Mouse (Mus musculus): ENCODE results near the gene Svs5. TPM values are rescaled to one million over a fixed set of nuclear protein-coding genes. Genes with fewer than 3 reads are reported as not detected.
"Not testable (repeated sequence)": the region's sequence is repeated elsewhere in the genome, so short reads cannot be mapped to it uniquely, and the experiment has no call there.

The Svs5 gene
- not detected in 2 replicates for polyA plus RNA-seq (2016; fragmentation: Nextera tagmentation; extraction: Ambion mirVana)

DNA sequence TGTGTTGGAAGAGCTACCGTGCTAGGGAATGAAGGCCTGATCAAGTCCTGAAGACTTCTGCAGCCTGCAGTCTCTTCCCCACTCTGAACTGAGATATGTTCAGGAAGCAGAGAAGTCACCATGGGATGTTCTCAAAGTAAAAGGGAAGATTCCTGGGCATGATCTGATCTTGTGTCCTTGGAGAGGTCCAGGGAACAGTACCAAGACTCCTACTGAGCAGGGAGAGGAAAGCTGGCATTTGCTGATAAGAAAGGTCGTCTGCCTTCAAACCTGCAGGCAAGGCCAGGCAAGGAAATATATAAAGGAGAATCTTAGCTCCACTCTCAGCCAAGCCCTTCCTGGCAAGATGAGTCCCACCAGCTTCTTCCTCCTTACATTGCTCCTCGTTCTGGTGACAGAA is at the start of gene Svs5:
Gene Svs5, plus strand, starts transcription at position 301 of the 400 bp plus-strand sequence.
- H3K9me3 ChIP-seq; H3K27ac ChIP-seq; H3K4me1 ChIP-seq; H3K27me3 ChIP-seq (ENCODE audit: insufficient read depth, poor library complexity, severe bottlenecking); DNase-seq (ENCODE audit: low spot score); H3K36me3 ChIP-seq; H3K4me3 ChIP-seq: not testable (repeated sequence)
- WGBS: 52% methylated on average over 3 of the region's 3 CpGs

DNA sequence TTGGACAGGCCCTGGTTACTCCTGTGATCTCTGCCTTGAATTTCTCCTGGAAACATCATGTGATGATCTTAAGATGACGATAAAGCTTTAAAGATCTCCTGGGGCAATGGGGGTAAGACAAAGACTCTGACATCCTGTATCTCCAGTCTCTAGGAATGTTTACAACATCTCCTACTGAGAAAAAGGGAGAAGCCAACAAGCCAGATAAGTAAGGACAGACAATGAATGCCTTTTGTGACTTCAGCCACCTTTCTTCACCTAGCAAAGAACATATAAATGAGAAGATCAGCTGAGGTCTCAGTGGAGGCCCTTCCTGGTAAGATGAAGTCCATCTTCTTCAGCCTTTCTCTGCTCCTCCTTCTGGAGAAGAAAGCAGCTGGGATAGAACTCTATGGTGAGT is 43.6 kb upstream of the Svs5 start, which contains the start of gene Svs3a:
Gene Svs3a, plus strand, starts transcription at position 301 of the 400 bp plus-strand sequence.
- 58% methylated on average over 1 of the region's 1 CpGs for WGBS
- H3K27me3 ChIP-seq (ENCODE audit: insufficient read depth, poor library complexity, severe bottlenecking); DNase-seq (ENCODE audit: low spot score); H3K4me1 ChIP-seq; H3K36me3 ChIP-seq; H3K4me3 ChIP-seq; H3K27ac ChIP-seq; H3K9me3 ChIP-seq: not testable (repeated sequence)

DNA sequence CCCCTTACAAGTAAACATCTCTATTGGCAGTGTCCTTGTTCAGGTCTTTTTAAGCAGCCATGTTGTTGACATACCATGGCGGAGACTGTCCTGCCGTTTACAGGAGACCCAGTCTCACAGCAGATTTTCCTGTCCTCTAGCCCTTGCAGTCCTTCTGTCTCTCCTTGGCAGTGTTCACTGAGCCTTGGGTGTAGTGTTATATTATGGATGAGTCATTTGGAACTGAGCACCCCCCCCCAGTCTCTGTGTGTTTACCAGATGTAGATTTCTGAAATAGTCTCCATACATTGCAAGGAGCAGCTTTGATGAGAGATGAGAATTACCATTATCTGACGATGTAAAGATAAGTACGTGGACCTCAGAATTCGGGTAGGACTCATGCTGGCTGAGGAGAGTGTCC is 19.9 kb upstream of the Svs5 start:
- H3K36me3 ChIP-seq: no peaks in the 10 kb centered on the region
- H3K4me3 ChIP-seq: no peak overlapping the region
- H3K9me3 ChIP-seq: no peaks in the 10 kb centered on the region
- WGBS: 85% methylated on average over 5 of the region's 5 CpGs
- H3K27me3 ChIP-seq (ENCODE audit: insufficient read depth, poor library complexity, severe bottlenecking): no peaks in the 10 kb centered on the region
- no peak overlapping the region for H3K27ac ChIP-seq
- H3K4me1 ChIP-seq: no peaks in the 10 kb centered on the region
- no peak for DNase-seq (ENCODE audit: low spot score)

DNA sequence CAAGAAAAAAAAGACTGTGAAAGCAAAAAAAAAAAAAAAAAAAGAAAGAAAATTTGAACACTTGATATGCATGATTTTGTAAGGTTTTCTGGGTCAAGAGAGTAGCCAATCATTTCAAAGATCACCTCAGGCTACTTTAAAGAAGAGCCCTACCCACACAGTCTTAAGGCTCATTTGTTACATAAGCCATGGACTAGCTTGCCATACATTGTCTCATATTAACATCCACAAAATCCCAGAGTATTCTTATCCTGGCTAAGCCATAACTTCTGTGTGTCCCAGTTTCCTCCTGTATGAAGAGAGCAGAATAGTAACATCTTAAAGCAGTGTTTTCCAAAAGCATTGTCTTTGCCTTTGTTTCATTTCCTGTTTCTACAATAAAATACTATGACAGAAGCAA is 17.1 kb upstream of the Svs5 start:
- not testable (repeated sequence) for H3K27me3 ChIP-seq (ENCODE audit: insufficient read depth, poor library complexity, severe bottlenecking); H3K4me3 ChIP-seq; H3K27ac ChIP-seq; DNase-seq (ENCODE audit: low spot score); H3K9me3 ChIP-seq; H3K36me3 ChIP-seq; H3K4me1 ChIP-seq

DNA sequence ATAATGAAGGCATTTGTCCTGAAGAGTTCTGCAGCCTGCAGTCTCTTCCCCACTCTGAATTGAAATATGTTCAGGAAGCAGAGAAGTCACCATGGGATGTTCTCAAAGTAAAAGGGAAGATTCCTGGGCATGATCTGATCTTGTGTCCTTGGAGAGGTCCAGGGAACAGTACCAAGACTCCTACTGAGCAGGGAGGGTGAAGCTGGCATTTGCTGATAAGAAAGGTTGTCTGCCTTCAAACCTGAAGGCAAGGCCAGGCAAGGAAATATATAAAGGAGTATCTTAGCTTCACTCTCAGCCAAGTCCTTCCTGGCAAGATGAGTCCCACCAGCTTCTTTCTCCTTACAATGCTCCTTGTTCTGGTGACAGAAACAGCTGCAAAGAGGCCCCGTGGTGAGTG is 16.1 kb upstream of the Svs5 start, which contains the start of gene Svs6:
Gene Svs6, plus strand, starts transcription at position 301 of the 400 bp plus-strand sequence.
- 81% methylated on average over 1 of the region's 1 CpGs for WGBS
- not testable (repeated sequence) for H3K27me3 ChIP-seq (ENCODE audit: insufficient read depth, poor library complexity, severe bottlenecking)

DNA sequence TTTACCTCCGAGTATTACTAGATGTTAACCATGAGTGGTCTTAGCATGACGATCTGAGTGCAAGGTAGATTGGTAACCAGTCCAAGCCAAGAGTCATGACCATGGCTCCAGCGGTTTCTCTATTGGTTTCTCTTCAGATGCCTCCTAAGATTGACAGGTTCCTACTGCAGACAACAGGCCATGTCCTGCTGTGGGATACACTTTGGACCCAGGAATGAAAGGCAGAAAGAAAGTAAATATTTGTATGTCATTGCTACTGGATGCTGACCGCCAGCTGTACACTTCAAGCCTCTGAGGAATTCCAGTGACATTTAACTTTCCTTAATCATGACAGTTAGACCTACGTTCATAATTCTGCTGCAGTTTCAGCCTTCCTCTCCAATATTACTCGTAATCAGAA is 11.6 kb upstream of the Svs5 start:
- Histone ChIP-seq H3K9me3 (no peaks in the 10 kb centered on the region), H3K4me3 (no peak overlapping the region), H3K27ac (no peak overlapping the region), H3K4me1 (no peaks in the 10 kb centered on the region), H3K36me3 (no peaks in the 10 kb centered on the region), H3K27me3 (ENCODE audit: insufficient read depth, poor library complexity, severe bottlenecking) (no peaks in the 10 kb centered on the region)
- no peak for DNase-seq (ENCODE audit: low spot score)
- WGBS: 89% methylated on average over 6 of the region's 6 CpGs

More for the DNA sequence above, 16.1 kb upstream of the Svs5 start, which contains the start of gene Svs6:
- H3K27ac ChIP-seq; H3K4me3 ChIP-seq; H3K9me3 ChIP-seq; H3K4me1 ChIP-seq; H3K36me3 ChIP-seq; DNase-seq (ENCODE audit: low spot score): not testable (repeated sequence)

DNA sequence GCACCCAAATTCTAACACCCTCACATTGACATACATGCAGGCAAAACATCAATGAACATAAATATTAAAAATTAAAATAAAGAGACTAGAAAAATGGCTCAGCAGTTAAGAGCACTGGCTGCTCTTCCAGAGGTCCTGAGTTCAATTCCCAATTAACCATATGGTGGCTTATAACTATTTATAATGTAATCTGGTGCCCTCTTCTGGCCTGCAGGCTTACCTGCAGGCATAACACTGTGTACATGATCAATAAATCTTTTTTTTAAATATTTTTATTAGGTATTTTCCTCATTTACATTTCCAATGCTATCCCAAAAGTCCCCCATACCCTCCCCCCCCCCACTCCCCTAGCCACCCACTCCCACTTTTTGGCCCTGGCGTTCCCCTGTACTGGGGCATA is 11.2 kb downstream of the Svs5 start:
- WGBS: 80% methylated on average over 1 of the region's 1 CpGs

DNA sequence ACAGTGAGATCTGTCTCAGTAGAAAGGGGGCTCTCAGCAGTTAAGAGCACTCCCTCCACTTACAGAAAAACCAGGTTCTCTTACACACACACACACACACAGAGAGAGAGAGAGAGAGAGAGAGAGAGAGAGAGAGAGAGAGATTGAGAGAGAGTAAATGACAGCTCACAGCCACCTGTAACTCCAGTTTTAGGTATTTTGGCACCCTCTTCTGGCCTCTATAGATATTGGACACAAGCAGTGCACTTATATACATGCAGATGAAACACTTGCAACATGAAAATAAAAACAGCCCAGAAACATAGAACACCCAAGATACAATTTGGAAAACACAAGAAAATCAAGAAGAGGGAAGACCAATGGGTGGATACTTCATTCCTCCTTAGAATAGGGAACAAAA is 15.2 kb downstream of the Svs5 start:
- H3K36me3 ChIP-seq; H3K9me3 ChIP-seq; H3K27ac ChIP-seq; H3K27me3 ChIP-seq (ENCODE audit: insufficient read depth, poor library complexity, severe bottlenecking); DNase-seq (ENCODE audit: low spot score); H3K4me1 ChIP-seq; H3K4me3 ChIP-seq: not testable (repeated sequence)

More for the DNA sequence above, 11.2 kb downstream of the Svs5 start:
- not testable (repeated sequence) for H3K4me1 ChIP-seq; DNase-seq (ENCODE audit: low spot score); H3K27ac ChIP-seq; H3K9me3 ChIP-seq; H3K36me3 ChIP-seq; H3K27me3 ChIP-seq (ENCODE audit: insufficient read depth, poor library complexity, severe bottlenecking); H3K4me3 ChIP-seq

DNA sequence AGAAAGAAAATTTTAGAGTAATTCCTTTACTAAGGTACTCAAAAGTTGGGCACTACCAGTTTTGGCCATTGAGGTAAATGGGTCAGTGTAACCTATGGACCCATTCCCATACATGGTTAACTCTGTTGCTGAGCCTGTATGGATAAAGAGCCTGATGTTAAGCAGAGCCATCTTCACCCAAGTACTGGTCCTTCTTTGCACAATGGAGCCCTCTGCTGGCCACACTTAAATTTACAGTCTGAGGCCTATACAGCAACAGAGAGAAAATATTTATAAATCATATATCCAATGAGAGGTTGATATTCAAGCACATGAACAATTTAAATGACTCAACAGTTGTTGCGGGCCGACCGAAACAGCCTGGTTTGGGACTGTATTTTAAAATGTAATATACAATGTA is 16.4 kb downstream of the Svs5 start:
- WGBS: 80% methylated on average over 3 of the region's 3 CpGs
- Histone ChIP-seq H3K4me1 (no peaks in the 10 kb centered on the region), H3K9me3 (no peaks in the 10 kb centered on the region), H3K27me3 (ENCODE audit: insufficient read depth, poor library complexity, severe bottlenecking) (peaks cover 4% of the 10 kb centered on the region; the same call in 1 of the 2 replicates), H3K36me3 (no peaks in the 10 kb centered on the region), H3K4me3 (no peak overlapping the region), H3K27ac (no peak overlapping the region)
- DNase-seq (ENCODE audit: low spot score): no peak

DNA sequence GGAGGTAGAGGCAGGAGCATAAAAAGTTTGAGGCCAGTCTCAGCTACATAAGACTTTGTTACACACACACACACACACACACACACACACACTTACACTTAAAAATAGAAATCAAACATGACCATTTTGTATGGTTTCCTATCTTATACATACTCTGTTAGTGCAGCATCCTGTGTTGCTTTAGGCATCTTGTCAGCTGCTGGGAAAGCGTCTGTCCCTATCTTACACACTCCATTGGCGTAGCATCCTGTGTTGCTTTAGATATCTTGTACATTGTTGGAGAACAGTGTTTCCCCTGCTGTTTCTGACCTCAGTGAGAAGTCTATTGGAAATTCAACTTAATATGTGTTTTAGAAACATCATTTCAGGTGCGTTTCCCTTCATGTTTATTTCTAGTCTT is 20.2 kb downstream of the Svs5 start:
- Histone ChIP-seq H3K4me3 (no peak overlapping the region), H3K4me1 (no peaks in the 10 kb centered on the region), H3K36me3 (no peaks in the 10 kb centered on the region), H3K27me3 (ENCODE audit: insufficient read depth, poor library complexity, severe bottlenecking) (peaks cover 17% of the 10 kb centered on the region; the same call in 1 of the 2 replicates), H3K27ac (no peak overlapping the region), H3K9me3 (no peaks in the 10 kb centered on the region)
- 65% methylated on average over 3 of the region's 3 CpGs for WGBS
- no peak for DNase-seq (ENCODE audit: low spot score)

DNA sequence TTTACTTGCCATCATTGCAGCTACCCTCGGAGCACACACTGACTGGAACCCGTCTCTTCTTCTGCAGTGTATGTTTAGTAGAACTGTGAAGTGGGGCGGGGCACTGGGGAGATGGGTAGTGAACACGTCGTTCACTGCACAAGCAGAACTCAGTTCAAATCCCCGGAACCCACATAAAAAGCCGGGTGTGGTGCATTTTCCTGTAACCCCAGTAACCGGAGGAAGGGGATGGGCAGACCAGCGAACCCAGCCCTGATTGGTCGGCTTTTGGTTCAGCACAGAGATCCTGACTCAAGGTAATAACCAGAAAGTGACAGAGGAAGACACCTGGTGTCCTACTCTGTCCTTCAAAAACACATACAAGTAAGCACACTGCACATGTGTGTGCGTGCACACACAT is 20.8 kb downstream of the Svs5 start:
- DNase-seq (ENCODE audit: low spot score): no peak
- H3K4me3 ChIP-seq: no peak overlapping the region
- H3K4me1 ChIP-seq: no peaks in the 10 kb centered on the region
- H3K27ac ChIP-seq: no peak overlapping the region
- H3K9me3 ChIP-seq: no peaks in the 10 kb centered on the region
- WGBS: 80% methylated on average over 11 of the region's 11 CpGs
- H3K36me3 ChIP-seq: no peaks in the 10 kb centered on the region
- H3K27me3 ChIP-seq (ENCODE audit: insufficient read depth, poor library complexity, severe bottlenecking): peaks cover 17% of the 10 kb centered on the region; the same call in 1 of the 2 replicates

DNA sequence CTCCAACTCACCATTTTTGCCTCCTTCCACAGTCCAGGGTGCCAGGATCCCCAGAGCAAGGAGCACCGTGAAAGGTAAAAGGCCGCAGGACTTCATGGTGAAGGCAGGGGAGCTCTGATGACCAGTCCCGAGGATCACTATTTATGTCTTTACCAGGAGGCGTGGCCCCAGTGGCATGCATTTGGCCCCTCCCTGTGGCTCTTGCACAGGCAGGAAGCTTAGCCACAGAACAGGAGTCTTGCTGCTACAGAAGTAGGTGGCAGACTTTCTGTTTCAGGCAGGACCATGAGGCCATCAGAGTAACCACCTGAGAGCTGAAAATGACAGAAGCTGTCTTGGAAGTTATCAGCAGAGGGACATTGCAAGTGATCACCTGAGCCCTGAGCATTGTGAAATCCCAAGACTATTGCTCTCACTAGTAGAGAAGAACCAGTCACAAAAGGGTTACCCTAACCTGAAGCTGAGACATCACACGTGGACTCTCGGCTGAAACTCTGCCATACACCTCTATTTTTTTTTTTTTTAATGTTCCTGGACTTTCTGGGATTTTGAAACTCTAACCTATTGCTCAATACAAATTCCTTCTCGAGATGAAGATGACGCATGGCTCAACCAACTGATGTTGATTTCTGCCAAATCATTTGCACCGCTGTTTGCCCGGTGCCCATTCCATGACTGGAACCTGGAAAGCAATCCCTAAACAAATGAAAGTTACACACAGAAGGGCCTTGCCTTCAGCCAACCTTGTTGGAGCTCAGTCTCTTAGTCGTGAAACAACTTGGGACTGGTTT is 23.8 kb downstream of the Svs5 start:
- no peaks in the 10 kb centered on the region for H3K4me1 ChIP-seq
- WGBS: 67% methylated on average over 11 of the region's 11 CpGs
- peaks cover 24% of the 10 kb centered on the region for H3K27me3 ChIP-seq (ENCODE audit: insufficient read depth, poor library complexity, severe bottlenecking)
- no peaks in the 10 kb centered on the region for H3K36me3 ChIP-seq
- DNase-seq (ENCODE audit: low spot score): no peak
- H3K27ac ChIP-seq: no peak overlapping the region
- no peak overlapping the region for H3K4me3 ChIP-seq
- H3K9me3 ChIP-seq: no peaks in the 10 kb centered on the region

DNA sequence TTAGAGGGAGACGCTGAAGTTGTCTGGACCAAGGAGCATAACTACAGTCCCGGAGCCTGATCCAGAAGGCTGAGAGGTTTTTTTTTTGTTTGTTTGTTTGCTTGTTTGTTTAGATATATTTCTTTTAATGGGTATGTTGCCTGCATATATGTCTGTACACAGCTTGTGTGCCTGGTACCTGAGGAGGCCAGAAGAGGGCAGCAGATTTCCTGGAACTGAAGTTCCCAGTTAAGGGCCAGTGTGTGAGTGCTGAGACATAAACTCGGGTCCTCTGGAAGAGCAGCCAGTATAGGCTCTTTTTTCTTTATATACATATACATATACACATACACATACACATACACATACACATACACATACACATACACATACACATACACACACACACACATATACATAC is 25.8 kb downstream of the Svs5 start:
- Histone ChIP-seq H3K36me3 (no peaks in the 10 kb centered on the region), H3K27ac (no peak overlapping the region), H3K9me3 (no peaks in the 10 kb centered on the region), H3K4me3 (no peak overlapping the region), H3K4me1 (no peaks in the 10 kb centered on the region), H3K27me3 (ENCODE audit: insufficient read depth, poor library complexity, severe bottlenecking) (peaks cover 29% of the 10 kb centered on the region)
- DNase-seq (ENCODE audit: low spot score): no peak
- WGBS: 86% methylated on average over 3 of the region's 3 CpGs

DNA sequence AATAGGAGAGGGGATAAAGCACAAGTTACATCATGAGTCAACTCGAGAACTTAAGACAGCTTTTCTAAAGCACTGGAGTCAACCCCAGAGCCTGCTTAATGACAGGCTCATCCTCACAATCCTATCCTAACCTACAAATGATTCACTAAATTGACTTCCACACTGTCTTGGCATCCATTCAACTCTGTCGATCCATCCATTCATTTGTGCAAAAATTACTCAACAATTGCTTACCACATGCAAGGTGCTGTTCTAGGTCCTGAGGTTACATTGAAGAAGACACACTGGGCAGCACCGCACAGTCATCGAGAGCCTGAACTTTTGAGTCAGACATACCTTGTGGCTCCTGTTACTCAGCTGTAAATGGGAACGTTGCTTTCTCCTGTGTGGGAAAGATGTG is 26.5 kb downstream of the Svs5 start:
- 88% methylated on average over 5 of the region's 5 CpGs for WGBS
- peaks cover 24% of the 10 kb centered on the region for H3K27me3 ChIP-seq (ENCODE audit: insufficient read depth, poor library complexity, severe bottlenecking)
- no peaks in the 10 kb centered on the region for H3K4me1 ChIP-seq
- H3K36me3 ChIP-seq: no peaks in the 10 kb centered on the region
- no peak for DNase-seq (ENCODE audit: low spot score)
- H3K9me3 ChIP-seq: no peaks in the 10 kb centered on the region
- no peak overlapping the region for H3K27ac ChIP-seq
- H3K4me3 ChIP-seq: no peak overlapping the region
